Mouse (Mus musculus) ES-Bruce4 (cell line): ENCODE results near the gene Capn12.

ENCODE experiments used
- CTCF ChIP-seq: IDR thresholded peaks from one replicate; pipeline ENCODE4 v1.8.1; 2011; ENCODE audit warnings: low read depth, low read length
- EP300 ChIP-seq: IDR thresholded peaks from 2 replicates; pipeline ENCODE4 v1.6.1; 2011; ENCODE audit warnings: low read depth, low read length; ENCODE audit not compliant: insufficient read depth
- POLR2A ChIP-seq: IDR thresholded peaks from one replicate; pipeline ENCODE4 v1.8.1; 2011; ENCODE audit warnings: low read length; ENCODE audit not compliant: insufficient read depth

GRCm38 (mm10) chr7:28859953-28860352 is 21.3 kb upstream of the Capn12 start:
- no peak for TF ChIP-seq EP300
- no peak for TF ChIP-seq CTCF
- no peak for TF ChIP-seq POLR2A
